Mouse (Mus musculus) MEL (cell line): ENCODE data around the gene Wrap73. TPM values are rescaled to one million over a fixed set of nuclear protein-coding genes. Genes with fewer than 3 reads are reported as not detected.

Source experiments
- DNase-seq: peaks from one replicate; pipeline ENCODE4 v3.0.0; 2011; ENCODE audit warnings: low read depth, low spot score
- H3K27ac ChIP-seq: 2 replicates; pipeline ENCODE4 v1.5.1; 2012; ENCODE audit warnings: low read depth, mild to moderate bottlenecking, control low read depth, low read length, moderate library complexity; ENCODE audit not compliant: control insufficient read depth
- H3K27me3 ChIP-seq, 2 experiments: fragments of 150-350 bp in 1 of 2; sonication (generic) in 1 of 2; 2 replicates each; pipeline ENCODE4 v1.6.1; 2012; ENCODE audit warnings: low read length in 2 of 2, mild to moderate bottlenecking in 2 of 2, improper control_type of control experiment in 1 of 2, moderate library complexity in 1 of 2; ENCODE audit not compliant: insufficient read depth in 2 of 2, control insufficient read depth in 1 of 2
- H3K36me3 ChIP-seq, 2 experiments: 2 replicates each; pipeline ENCODE4 v1.6.1; 2012 to 2014; ENCODE audit warnings: low read length in 2 of 2, improper control_type of control experiment in 1 of 2, inconsistent platforms in 1 of 2, mild to moderate bottlenecking in 1 of 2; ENCODE audit not compliant: insufficient read depth in 2 of 2, control insufficient read depth in 1 of 2
- H3K4me1 ChIP-seq, 2 experiments: fragments of 150-350 bp in 1 of 2; sonication (generic) in 1 of 2; 2 replicates each; pipeline ENCODE4 v1.6.1; 2012; ENCODE audit warnings: low read length in 2 of 2, improper control_type of control experiment in 1 of 2, mild to moderate bottlenecking in 1 of 2; ENCODE audit not compliant: insufficient read depth in 2 of 2, control insufficient read depth in 1 of 2
- H3K4me3 ChIP-seq, 2 experiments: fragments of 150-350 bp in 1 of 2; sonication (generic) in 1 of 2; 2 replicates each; pipeline ENCODE4 v1.5.1; 2012; ENCODE audit warnings: low read depth in 2 of 2, low read length in 2 of 2, mild to moderate bottlenecking in 2 of 2, moderate library complexity in 2 of 2, control low read depth in 1 of 2, improper control_type of control experiment in 1 of 2; ENCODE audit not compliant: control insufficient read depth in 1 of 2, insufficient read depth in 1 of 2
- H3K79me2 ChIP-seq: 2 replicates; pipeline ENCODE4 v1.6.1; 2012; ENCODE audit warnings: mild to moderate bottlenecking, low read length, moderate library complexity; ENCODE audit not compliant: control insufficient read depth, poor library complexity, insufficient read depth
- H3K9ac ChIP-seq: 2 replicates; pipeline ENCODE4 v1.6.1; 2012; ENCODE audit warnings: low read depth, mild to moderate bottlenecking, control low read depth, low read length, moderate library complexity; ENCODE audit not compliant: control insufficient read depth, poor library complexity, severe bottlenecking
- H3K9me3 ChIP-seq: fragments of 150-350 bp; sonication (generic); replicated peaks from 2 replicates; pipeline ENCODE4 v1.6.1; 2012; ENCODE audit warnings: mild to moderate bottlenecking, low read length, improper control_type of control experiment, moderate library complexity; ENCODE audit not compliant: insufficient read depth
- CTCF ChIP-seq, 3 experiments: IDR thresholded peaks in 2 of 3; conservative IDR thresholded peaks in 1 of 3; 2 replicates each; pipeline ENCODE4 v1.5.1; 2011 to 2012; ENCODE audit warnings: low read length in 3 of 3, low read depth in 2 of 3, mild to moderate bottlenecking in 2 of 3, improper control_type of control experiment in 1 of 3, inconsistent platforms in 1 of 3, mixed read lengths in 1 of 3, moderate library complexity in 1 of 3; ENCODE audit not compliant: control insufficient read depth in 1 of 3, insufficient read depth in 1 of 3, poor library complexity in 1 of 3, severe bottlenecking in 1 of 3
- ELF1 ChIP-seq: IDR thresholded peaks from 2 replicates; pipeline ENCODE4 v1.6.1; 2014; ENCODE audit warnings: low read depth, mild to moderate bottlenecking, inconsistent platforms, low read length, improper control_type of control experiment, moderate library complexity
- ETS1 ChIP-seq: IDR thresholded peaks from 2 replicates; pipeline ENCODE4 v1.6.1; 2012; ENCODE audit warnings: low read depth, mild to moderate bottlenecking, inconsistent platforms, low read length, improper control_type of control experiment, moderate library complexity
- GABPA ChIP-seq: IDR thresholded peaks from 2 replicates; pipeline ENCODE4 v1.6.1; 2012; ENCODE audit warnings: low read depth, mild to moderate bottlenecking, inconsistent platforms, low read length, improper control_type of control experiment, moderate library complexity
- GATA1 ChIP-seq: IDR thresholded peaks from 2 replicates; pipeline ENCODE4 v1.6.1; 2011; ENCODE audit warnings: low read depth, low read length, improper control_type of control experiment
- HCFC1 ChIP-seq: IDR thresholded peaks from 2 replicates; pipeline ENCODE4 v1.6.1; 2012; ENCODE audit warnings: low read depth, mild to moderate bottlenecking, inconsistent platforms, low read length, improper control_type of control experiment, moderate library complexity
- KAT2A ChIP-seq: conservative IDR thresholded peaks from 2 replicates; pipeline ENCODE4 v1.6.1; 2012; ENCODE audit warnings: low read depth, low read length, improper control_type of control experiment, inconsistent platforms
- MAFK ChIP-seq: IDR thresholded peaks from 2 replicates; pipeline ENCODE4 v1.6.1; 2011; ENCODE audit warnings: low read depth, mild to moderate bottlenecking, low read length, improper control_type of control experiment, borderline replicate concordance
- MAZ ChIP-seq: IDR thresholded peaks from 2 replicates; pipeline ENCODE4 v1.6.1; 2012; ENCODE audit warnings: low read depth, mild to moderate bottlenecking, inconsistent platforms, low read length, improper control_type of control experiment
- MYC ChIP-seq: IDR thresholded peaks from 2 replicates; pipeline ENCODE4 v1.6.1; 2011; ENCODE audit warnings: low read depth, mild to moderate bottlenecking, low read length, improper control_type of control experiment, moderate library complexity
- NELFE ChIP-seq: IDR thresholded peaks from 2 replicates; pipeline ENCODE4 v1.6.1; 2011; ENCODE audit warnings: low read depth, low read length, improper control_type of control experiment
- POLR2AphosphoS2 ChIP-seq: IDR thresholded peaks from 2 replicates; pipeline ENCODE4 v1.6.1; 2011; ENCODE audit warnings: low read length, improper control_type of control experiment
- POLR2AphosphoS5 ChIP-seq: IDR thresholded peaks from 2 replicates; pipeline ENCODE4 v1.6.1; 2012; ENCODE audit warnings: low read depth, borderline replicate concordance, mild to moderate bottlenecking, inconsistent platforms, low read length, moderate library complexity, mixed read lengths
- SIN3A ChIP-seq: IDR thresholded peaks from 2 replicates; pipeline ENCODE4 v1.6.1; 2012; ENCODE audit warnings: low read length, improper control_type of control experiment, inconsistent platforms
- SMC3 ChIP-seq: IDR thresholded peaks from 2 replicates; pipeline ENCODE4 v1.6.1; 2011; ENCODE audit warnings: low read depth, low read length, improper control_type of control experiment
- TBP ChIP-seq: IDR thresholded peaks from 2 replicates; pipeline ENCODE4 v1.8.0; 2011; ENCODE audit warnings: low read depth, low read length, improper control_type of control experiment
- TCF12 ChIP-seq: IDR thresholded peaks from 2 replicates; pipeline ENCODE4 v1.6.1; 2014; ENCODE audit warnings: low read depth, mild to moderate bottlenecking, inconsistent platforms, low read length, improper control_type of control experiment, moderate library complexity
- UBTF ChIP-seq: IDR thresholded peaks from 2 replicates; pipeline ENCODE4 v1.6.1; 2012; ENCODE audit warnings: low read depth, mild to moderate bottlenecking, inconsistent platforms, low read length, improper control_type of control experiment, moderate library complexity, borderline replicate concordance; ENCODE audit not compliant: insufficient read depth
- USF2 ChIP-seq, 2 experiments: IDR thresholded peaks; 2 replicates each; pipeline ENCODE4 v1.6.1; 2011 to 2012; ENCODE audit warnings: improper control_type of control experiment in 2 of 2, low read length in 2 of 2, borderline replicate concordance in 1 of 2, inconsistent platforms in 1 of 2, low read depth in 1 of 2, mild to moderate bottlenecking in 1 of 2; ENCODE audit not compliant: insufficient read depth in 1 of 2
- ZMIZ1 ChIP-seq: IDR thresholded peaks from 2 replicates; pipeline ENCODE4 v1.6.1; 2012; ENCODE audit warnings: low read depth, mild to moderate bottlenecking, inconsistent platforms, low read length, improper control_type of control experiment, moderate library complexity
- ZNF384 ChIP-seq: IDR thresholded peaks from 2 replicates; pipeline ENCODE4 v1.6.1; 2012; ENCODE audit warnings: low read depth, mild to moderate bottlenecking, inconsistent platforms, low read length, improper control_type of control experiment
- polyA plus RNA-seq, 2 experiments: library from polyadenylated mRNA; stranded (reverse) in 1 of 2; unstranded in 1 of 2; fragments of >175 nt in 1 of 2; fragments of >200 nt in 1 of 2; gene quantifications; 2 replicates each; pipeline versions ENCODE4 v1.2.1 to v1.2.4; 2012; ENCODE audit warnings: low replicate concordance in 2 of 2, low read depth in 1 of 2; ENCODE audit not compliant: insufficient read length in 2 of 2, insufficient read depth in 1 of 2, missing spikeins in 1 of 2
- total RNA-seq: library from RNA; depleted of rRNA; stranded (reverse); fragments of 300-350 nt; gene quantifications from 2 replicates; pipeline ENCODE4 v1.2.3, GENCODE M21; 2012

Wrap73 gene
- total and polyA plus RNA-seq, 3 experiments: 41.7 to 49.7 TPM; not detected in 1

DNA sequence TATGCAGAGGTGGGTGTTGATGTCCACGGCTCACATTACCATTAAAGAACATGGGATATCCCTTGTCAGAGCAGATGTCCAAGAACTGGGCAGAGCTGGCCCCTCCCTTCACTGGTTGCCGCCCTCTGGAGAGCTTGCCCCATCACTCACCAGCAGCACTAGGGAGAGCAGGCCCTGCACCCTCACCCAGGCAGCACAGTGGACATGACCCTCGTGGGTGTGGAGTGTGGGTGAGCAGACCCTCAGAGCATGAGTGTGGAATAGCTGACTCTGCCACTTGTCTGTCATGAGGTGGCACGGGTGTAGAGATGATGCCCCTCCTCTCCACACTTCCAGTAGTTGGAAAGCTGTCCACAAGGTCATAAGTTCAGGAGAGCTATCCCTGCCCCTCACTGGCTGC lies 7.4 kb upstream of the Wrap73 start:
- Histone ChIP-seq H3K9me3 (no peaks in the 10 kb centered on the region), H3K27me3 (no peaks in the 10 kb centered on the region), H3K4me1 (no peaks in the 10 kb centered on the region), H3K9ac (no peak overlapping the region), H3K36me3 (no peaks in the 10 kb centered on the region), H3K79me2 (no peaks in the 10 kb centered on the region), H3K4me3 (no peak overlapping the region), H3K27ac (no peak overlapping the region)
- TF ChIP-seq NELFE (no peak), SIN3A (no peak), POLR2AphosphoS2 (no peak), ZNF384 (no peak), MYC (no peak), GABPA (no peak), HCFC1 (no peak), USF2 (IDR thresholded peaks at IDR 0.05; ENCODE audit: borderline replicate concordance in 1 of 2, insufficient read depth in 1 of 2, low read depth in 1 of 2, low read length in 2 of 2) (no peak), UBTF (no peak), POLR2AphosphoS5 (no peak), MAZ (no peak)
- no peak for DNase-seq

DNA sequence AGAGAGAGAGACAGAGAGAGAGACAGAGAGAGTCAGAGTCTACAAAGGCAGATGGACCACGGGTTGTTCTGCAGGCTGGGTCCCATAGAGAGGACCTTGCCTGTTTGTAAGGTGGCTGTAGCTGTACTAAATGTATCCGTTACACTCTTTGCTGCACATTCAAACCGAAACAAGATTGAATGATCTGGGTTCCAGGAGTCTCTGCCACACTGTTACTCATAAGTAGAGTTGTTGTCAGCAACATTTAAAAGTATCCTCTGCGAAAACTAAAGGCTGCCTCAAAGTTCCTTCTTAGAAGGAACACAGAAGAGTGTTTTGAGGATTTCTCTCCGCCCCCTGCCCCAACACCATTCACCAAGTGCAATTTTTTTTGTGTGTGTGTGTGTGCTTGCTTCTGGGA lies 5.0 kb upstream of the Wrap73 start:
- no peak overlapping the region for H3K9ac ChIP-seq
- no peak for DNase-seq

DNA sequence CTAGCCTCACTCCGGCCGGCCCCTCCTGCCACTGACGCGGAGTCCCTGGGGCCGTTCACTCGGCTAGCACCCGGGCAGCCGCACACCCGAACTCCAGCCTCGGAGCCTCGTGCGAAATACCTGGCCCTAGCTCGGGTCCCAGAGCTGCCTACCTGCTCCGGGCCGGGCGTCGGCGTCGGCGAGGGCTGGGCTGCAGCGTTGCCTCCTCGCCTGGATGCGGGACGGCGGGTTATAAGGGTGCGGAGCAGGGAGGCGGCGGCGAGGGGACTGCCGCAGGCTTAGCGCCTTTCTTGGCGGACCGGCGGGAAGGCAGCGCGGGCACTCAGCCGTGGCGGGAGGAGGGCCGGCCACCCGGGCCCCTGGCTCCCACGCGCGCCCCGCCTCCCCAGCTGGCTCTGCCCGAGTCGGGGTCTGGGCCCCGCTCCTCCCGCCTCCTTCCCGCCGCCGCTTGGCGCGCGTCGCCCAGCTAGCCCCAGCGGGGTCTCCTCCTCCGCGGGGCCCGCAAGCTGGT lies 2.4 kb upstream of the Wrap73 start:
- no peak for TF ChIP-seq SMC3
- TF ChIP-seq POLR2AphosphoS2: no peak
- TF ChIP-seq UBTF: no peak
- no peak for TF ChIP-seq KAT2A
- no peak for TF ChIP-seq ELF1
- no peak for TF ChIP-seq USF2 (IDR thresholded peaks at IDR 0.05; ENCODE audit: borderline replicate concordance in 1 of 2, insufficient read depth in 1 of 2, low read depth in 1 of 2, low read length in 2 of 2)
- no peak for TF ChIP-seq GATA1
- no peak for TF ChIP-seq TBP
- TF ChIP-seq SIN3A: no peak
- no peak for TF ChIP-seq ETS1
- no peak for TF ChIP-seq MAZ
- no peak for TF ChIP-seq MAFK
- TF ChIP-seq ZMIZ1: no peak
- no peak for TF ChIP-seq CTCF (IDR thresholded peaks at IDR 0.05 in 2 of 3, conservative IDR thresholded peaks at IDR 0.05 in 1 of 3; ENCODE audit: control insufficient read depth in 1 of 3, insufficient read depth in 1 of 3, low read depth in 2 of 3, low read length in 3 of 3, poor library complexity in 1 of 3, severe bottlenecking in 1 of 3)
- no peak for TF ChIP-seq TCF12
- H3K4me3 ChIP-seq: no peak overlapping the region
- H3K27ac ChIP-seq: no peak overlapping the region
- no peaks in the 10 kb centered on the region for H3K27me3 ChIP-seq
- H3K4me1 ChIP-seq: peaks cover 0 to 4% of the 10 kb centered on the region in 2 experiments; a peak in 3 of 4 replicates
- no peaks in the 10 kb centered on the region for H3K9me3 ChIP-seq
- H3K9ac ChIP-seq: no peak overlapping the region
- H3K79me2 ChIP-seq: peaks cover 14% of the 10 kb centered on the region
- no peak for DNase-seq
- H3K36me3 ChIP-seq: peaks cover 0 to 5% of the 10 kb centered on the region in 2 experiments; a peak in 2 of 4 replicates

More for the DNA sequence above, 5.0 kb upstream of the Wrap73 start:
- H3K4me3 ChIP-seq: no peak overlapping the region
- H3K27ac ChIP-seq: no peak overlapping the region
- no peaks in the 10 kb centered on the region for H3K4me1 ChIP-seq
- no peaks in the 10 kb centered on the region for H3K36me3 ChIP-seq
- H3K79me2 ChIP-seq: no peaks in the 10 kb centered on the region
- TF ChIP-seq USF2 (IDR thresholded peaks at IDR 0.05; ENCODE audit: borderline replicate concordance in 1 of 2, insufficient read depth in 1 of 2, low read depth in 1 of 2, low read length in 2 of 2): no peak
- no peaks in the 10 kb centered on the region for H3K27me3 ChIP-seq
- H3K9me3 ChIP-seq: no peaks in the 10 kb centered on the region
